Mouse (Mus musculus): ENCODE data around the gene Plcb4.

GRCm38 (mm10) chr2:135761226-135761802, 102.5 kb downstream of the Plcb4 start:
- no peak for TF ChIP-seq EP300 (optimal IDR thresholded peaks at IDR 0.05)
- TF ChIP-seq CTCF (IDR thresholded peaks at IDR 0.05; ENCODE audit: low read depth) = no peak
